Mouse (Mus musculus) MEL (cell line): ENCODE data around the gene Wasl. TPM values are rescaled to one million over a fixed set of nuclear protein-coding genes. Genes with fewer than 3 reads are reported as not detected.

Experiments
- DNase-seq: peaks from one replicate; pipeline ENCODE4 v3.0.0; 2011; ENCODE audit warnings: low read depth, low spot score
- H3K27ac ChIP-seq: 2 replicates; pipeline ENCODE4 v1.5.1; 2012; ENCODE audit warnings: low read depth, mild to moderate bottlenecking, control low read depth, low read length, moderate library complexity; ENCODE audit not compliant: control insufficient read depth
- H3K27me3 ChIP-seq, 2 experiments: fragments of 150-350 bp in 1 of 2; sonication (generic) in 1 of 2; 2 replicates each; pipeline ENCODE4 v1.6.1; 2012; ENCODE audit warnings: low read length in 2 of 2, mild to moderate bottlenecking in 2 of 2, improper control_type of control experiment in 1 of 2, moderate library complexity in 1 of 2; ENCODE audit not compliant: insufficient read depth in 2 of 2, control insufficient read depth in 1 of 2
- H3K36me3 ChIP-seq, 2 experiments: 2 replicates each; pipeline ENCODE4 v1.6.1; 2012 to 2014; ENCODE audit warnings: low read length in 2 of 2, improper control_type of control experiment in 1 of 2, inconsistent platforms in 1 of 2, mild to moderate bottlenecking in 1 of 2; ENCODE audit not compliant: insufficient read depth in 2 of 2, control insufficient read depth in 1 of 2
- H3K4me1 ChIP-seq, 2 experiments: fragments of 150-350 bp in 1 of 2; sonication (generic) in 1 of 2; 2 replicates each; pipeline ENCODE4 v1.6.1; 2012; ENCODE audit warnings: low read length in 2 of 2, improper control_type of control experiment in 1 of 2, mild to moderate bottlenecking in 1 of 2; ENCODE audit not compliant: insufficient read depth in 2 of 2, control insufficient read depth in 1 of 2
- H3K4me3 ChIP-seq, 2 experiments: fragments of 150-350 bp in 1 of 2; sonication (generic) in 1 of 2; 2 replicates each; pipeline ENCODE4 v1.5.1; 2012; ENCODE audit warnings: low read depth in 2 of 2, low read length in 2 of 2, mild to moderate bottlenecking in 2 of 2, moderate library complexity in 2 of 2, control low read depth in 1 of 2, improper control_type of control experiment in 1 of 2; ENCODE audit not compliant: control insufficient read depth in 1 of 2, insufficient read depth in 1 of 2
- H3K79me2 ChIP-seq: 2 replicates; pipeline ENCODE4 v1.6.1; 2012; ENCODE audit warnings: mild to moderate bottlenecking, low read length, moderate library complexity; ENCODE audit not compliant: control insufficient read depth, poor library complexity, insufficient read depth
- H3K9ac ChIP-seq: 2 replicates; pipeline ENCODE4 v1.6.1; 2012; ENCODE audit warnings: low read depth, mild to moderate bottlenecking, control low read depth, low read length, moderate library complexity; ENCODE audit not compliant: control insufficient read depth, poor library complexity, severe bottlenecking
- H3K9me3 ChIP-seq: fragments of 150-350 bp; sonication (generic); replicated peaks from 2 replicates; pipeline ENCODE4 v1.6.1; 2012; ENCODE audit warnings: mild to moderate bottlenecking, low read length, improper control_type of control experiment, moderate library complexity; ENCODE audit not compliant: insufficient read depth
- ELF1 ChIP-seq: IDR thresholded peaks from 2 replicates; pipeline ENCODE4 v1.6.1; 2014; ENCODE audit warnings: low read depth, mild to moderate bottlenecking, inconsistent platforms, low read length, improper control_type of control experiment, moderate library complexity
- EP300 ChIP-seq, 2 experiments: IDR thresholded peaks; 2 replicates each; pipeline ENCODE4 v1.6.1; 2011; ENCODE audit warnings: improper control_type of control experiment in 2 of 2, low read length in 2 of 2, low read depth in 1 of 2, mild to moderate bottlenecking in 1 of 2
- ETS1 ChIP-seq: IDR thresholded peaks from 2 replicates; pipeline ENCODE4 v1.6.1; 2012; ENCODE audit warnings: low read depth, mild to moderate bottlenecking, inconsistent platforms, low read length, improper control_type of control experiment, moderate library complexity
- GATA1 ChIP-seq: IDR thresholded peaks from 2 replicates; pipeline ENCODE4 v1.6.1; 2011; ENCODE audit warnings: low read depth, low read length, improper control_type of control experiment
- HCFC1 ChIP-seq: IDR thresholded peaks from 2 replicates; pipeline ENCODE4 v1.6.1; 2012; ENCODE audit warnings: low read depth, mild to moderate bottlenecking, inconsistent platforms, low read length, improper control_type of control experiment, moderate library complexity
- MAFK ChIP-seq: IDR thresholded peaks from 2 replicates; pipeline ENCODE4 v1.6.1; 2011; ENCODE audit warnings: low read depth, mild to moderate bottlenecking, low read length, improper control_type of control experiment, borderline replicate concordance
- MAZ ChIP-seq: IDR thresholded peaks from 2 replicates; pipeline ENCODE4 v1.6.1; 2012; ENCODE audit warnings: low read depth, mild to moderate bottlenecking, inconsistent platforms, low read length, improper control_type of control experiment
- MEF2A ChIP-seq: IDR thresholded peaks from 2 replicates; pipeline ENCODE4 v1.6.1; 2014; ENCODE audit warnings: low read depth, mild to moderate bottlenecking, inconsistent platforms, low read length, improper control_type of control experiment; ENCODE audit not compliant: poor library complexity, insufficient replicate concordance, severe bottlenecking; ENCODE audit errors: extremely low read depth
- MYC ChIP-seq: IDR thresholded peaks from 2 replicates; pipeline ENCODE4 v1.6.1; 2011; ENCODE audit warnings: low read depth, mild to moderate bottlenecking, low read length, improper control_type of control experiment, moderate library complexity
- NELFE ChIP-seq: IDR thresholded peaks from 2 replicates; pipeline ENCODE4 v1.6.1; 2011; ENCODE audit warnings: low read depth, low read length, improper control_type of control experiment
- POLR2A ChIP-seq, 2 experiments: IDR thresholded peaks; 2 replicates each; pipeline ENCODE4 v1.6.1; 2011 to 2012; ENCODE audit warnings: low read length in 2 of 2, mild to moderate bottlenecking in 2 of 2, control low read depth in 1 of 2, improper control_type of control experiment in 1 of 2, low read depth in 1 of 2, moderate library complexity in 1 of 2; ENCODE audit not compliant: control insufficient read depth in 1 of 2, insufficient read depth in 1 of 2, poor library complexity in 1 of 2
- POLR2AphosphoS5 ChIP-seq: IDR thresholded peaks from 2 replicates; pipeline ENCODE4 v1.6.1; 2012; ENCODE audit warnings: low read depth, borderline replicate concordance, mild to moderate bottlenecking, inconsistent platforms, low read length, moderate library complexity, mixed read lengths
- RCOR1 ChIP-seq: IDR thresholded peaks from 2 replicates; pipeline ENCODE4 v1.6.1; 2012; ENCODE audit warnings: low read depth, mild to moderate bottlenecking, inconsistent platforms, low read length, improper control_type of control experiment
- TAL1 ChIP-seq: IDR thresholded peaks from 2 replicates; pipeline ENCODE4 v1.6.1; 2012; ENCODE audit warnings: mild to moderate bottlenecking, inconsistent platforms, low read length, moderate library complexity, mixed read lengths
- TCF12 ChIP-seq: IDR thresholded peaks from 2 replicates; pipeline ENCODE4 v1.6.1; 2014; ENCODE audit warnings: low read depth, mild to moderate bottlenecking, inconsistent platforms, low read length, improper control_type of control experiment, moderate library complexity
- USF1 ChIP-seq: IDR thresholded peaks from 2 replicates; pipeline ENCODE4 v1.6.1; 2014; ENCODE audit warnings: low read depth, mild to moderate bottlenecking, inconsistent platforms, low read length, improper control_type of control experiment, moderate library complexity
- USF2 ChIP-seq, 2 experiments: IDR thresholded peaks; 2 replicates each; pipeline ENCODE4 v1.6.1; 2011 to 2012; ENCODE audit warnings: improper control_type of control experiment in 2 of 2, low read length in 2 of 2, borderline replicate concordance in 1 of 2, inconsistent platforms in 1 of 2, low read depth in 1 of 2, mild to moderate bottlenecking in 1 of 2; ENCODE audit not compliant: insufficient read depth in 1 of 2
- ZMIZ1 ChIP-seq: IDR thresholded peaks from 2 replicates; pipeline ENCODE4 v1.6.1; 2012; ENCODE audit warnings: low read depth, mild to moderate bottlenecking, inconsistent platforms, low read length, improper control_type of control experiment, moderate library complexity
- polyA plus RNA-seq, 2 experiments: library from polyadenylated mRNA; stranded (reverse) in 1 of 2; unstranded in 1 of 2; fragments of >175 nt in 1 of 2; fragments of >200 nt in 1 of 2; gene quantifications; 2 replicates each; pipeline versions ENCODE4 v1.2.1 to v1.2.4; 2012; ENCODE audit warnings: low replicate concordance in 2 of 2, low read depth in 1 of 2; ENCODE audit not compliant: insufficient read length in 2 of 2, insufficient read depth in 1 of 2, missing spikeins in 1 of 2
- total RNA-seq: library from RNA; depleted of rRNA; stranded (reverse); fragments of 300-350 nt; gene quantifications from 2 replicates; pipeline ENCODE4 v1.2.3, GENCODE M21; 2012

Wasl gene
- total and polyA plus RNA-seq, 3 experiments, result 4.3 to 33.3 (median 9.5) TPM

DNA sequence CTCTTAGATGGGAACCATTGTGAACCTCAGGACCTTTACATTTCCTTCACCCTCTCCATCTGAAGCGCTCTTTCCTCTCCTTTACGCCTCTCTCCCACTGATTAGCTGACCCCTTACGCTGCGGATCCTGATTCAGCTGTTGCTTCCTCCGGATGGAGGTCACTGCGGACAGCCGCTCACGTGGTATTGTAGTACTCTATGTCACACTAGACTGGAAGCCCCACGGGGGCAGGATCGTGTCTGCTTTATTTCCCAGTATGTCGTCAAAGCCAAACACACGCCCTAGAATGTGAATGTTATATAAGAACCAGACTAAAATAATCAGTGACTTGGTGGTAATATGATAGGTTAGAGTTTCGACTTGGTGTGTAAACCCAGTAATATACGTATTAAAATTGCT is 92.4 kb downstream of the Wasl start:
- H3K27me3 ChIP-seq, result no peaks in the 10 kb centered on the region
- TF ChIP-seq MYC (no peak), MAZ (no peak), ZMIZ1 (no peak), RCOR1 (no peak), EP300 (IDR thresholded peaks at IDR 0.05; ENCODE audit: low read depth in 1 of 2, low read length in 2 of 2) (no peak)
- no peaks in the 10 kb centered on the region for H3K9me3 ChIP-seq
- H3K36me3 ChIP-seq, result no peaks in the 10 kb centered on the region
- H3K79me2 ChIP-seq, result no peaks in the 10 kb centered on the region
- no peak overlapping the region for H3K9ac ChIP-seq
- H3K4me1 ChIP-seq, result no peaks in the 10 kb centered on the region
- DNase-seq, result no peak
- no peak overlapping the region for H3K4me3 ChIP-seq
- H3K27ac ChIP-seq, result no peak overlapping the region

DNA sequence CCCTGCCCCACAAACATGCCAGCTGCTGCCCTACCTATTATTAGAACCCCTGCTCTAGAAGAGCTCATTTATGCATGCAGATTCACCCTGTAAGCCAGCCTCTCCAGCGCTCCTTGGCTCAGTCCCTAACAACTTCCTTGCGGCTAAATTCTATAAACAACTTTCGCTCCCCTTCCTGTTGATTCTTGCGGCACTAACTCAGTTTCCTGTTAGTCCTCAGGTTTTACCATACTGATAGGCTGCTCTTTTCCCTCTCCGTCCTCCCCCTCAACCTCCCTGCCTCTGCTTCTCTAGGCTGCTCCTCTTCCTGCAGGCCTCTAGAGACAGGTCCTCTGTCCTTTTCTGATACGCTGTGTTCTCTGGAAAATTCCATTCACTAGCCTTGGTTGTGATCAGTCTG is 93.7 kb downstream of the Wasl start:
- Histone ChIP-seq H3K27me3 (no peaks in the 10 kb centered on the region), H3K36me3 (no peaks in the 10 kb centered on the region), H3K9me3 (no peaks in the 10 kb centered on the region), H3K79me2 (no peaks in the 10 kb centered on the region), H3K4me1 (no peaks in the 10 kb centered on the region), H3K9ac (no peak overlapping the region), H3K27ac (no peak overlapping the region), H3K4me3 (no peak overlapping the region)
- no peak for DNase-seq
- TF ChIP-seq POLR2AphosphoS5 (no peak), HCFC1 (no peak), ELF1 (no peak), TAL1 (no peak), USF1 (no peak), MEF2A (no peak), POLR2A (IDR thresholded peaks at IDR 0.05; ENCODE audit: control insufficient read depth in 1 of 2, insufficient read depth in 1 of 2, low read depth in 1 of 2, low read length in 2 of 2, poor library complexity in 1 of 2) (no peak), GATA1 (no peak), ETS1 (no peak), MAFK (no peak), NELFE (no peak), TCF12 (no peak)

DNA sequence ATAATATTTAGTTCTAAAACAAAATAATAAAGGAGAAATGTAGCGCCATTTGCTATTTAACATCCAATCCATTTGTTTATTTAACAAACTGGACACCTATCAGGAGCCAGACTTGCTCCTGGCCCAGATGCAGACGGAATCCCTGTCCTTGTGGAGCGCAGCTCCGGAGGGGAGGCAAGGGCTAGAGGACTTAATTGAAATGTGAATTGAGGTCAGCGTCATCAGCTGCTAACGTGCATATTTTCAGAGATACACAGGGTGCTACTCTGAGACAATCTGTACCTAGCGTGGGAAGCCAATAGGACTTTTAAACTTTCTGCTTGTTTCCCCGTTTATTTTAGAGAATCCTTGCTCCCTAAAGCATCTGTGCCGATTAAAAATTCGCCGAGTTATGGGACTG is 94.5 kb downstream of the Wasl start:
- Histone ChIP-seq H3K27ac (no peak overlapping the region), H3K36me3 (no peaks in the 10 kb centered on the region), H3K4me1 (no peaks in the 10 kb centered on the region), H3K4me3 (no peak overlapping the region), H3K27me3 (no peaks in the 10 kb centered on the region), H3K79me2 (no peaks in the 10 kb centered on the region), H3K9me3 (no peaks in the 10 kb centered on the region), H3K9ac (no peak overlapping the region)
- TF ChIP-seq ELF1 (no peak), USF2 (IDR thresholded peaks at IDR 0.05; ENCODE audit: borderline replicate concordance in 1 of 2, insufficient read depth in 1 of 2, low read depth in 1 of 2, low read length in 2 of 2) (no peak)
- no peak for DNase-seq
